Mouse (Mus musculus): ENCODE measurements around the gene Cadps2. TPM values are rescaled to one million over a fixed set of nuclear protein-coding genes. Genes with fewer than 3 reads are reported as not detected.

Gene Cadps2
- total RNA-seq, 2 experiments from 2014 or later = 0.04 TPM; not detected in 1

Other genes starting within 250 kb of the Cadps2 start
- not detected in 2 replicates for gene Rnf133, start 189.1 kb downstream of the Cadps2 start, total RNA-seq (2015)
- gene Rnf133, start 189.1 kb downstream of the Cadps2 start, total RNA-seq (2017) = not detected in 2 replicates
- not detected in 2 replicates for gene Rnf148, start 184.3 kb downstream of the Cadps2 start, total RNA-seq (2015)
- gene Rnf148, start 184.3 kb downstream of the Cadps2 start, total RNA-seq (2017) = not detected in 2 replicates
- gene Tas2r118, start 130.6 kb upstream of the Cadps2 start, total RNA-seq (2015) = not detected in 2 replicates
- gene Tas2r118, start 130.6 kb upstream of the Cadps2 start, total RNA-seq (2017) = not detected in 2 replicates

Data from megakaryocyte, adult 5-6 weeks (primary cell).